Mouse (Mus musculus): ENCODE results near the gene Nipal3. TPM values are rescaled to one million over a fixed set of nuclear protein-coding genes. Genes with fewer than 3 reads are reported as not detected.

Nipal3 gene
- total RNA-seq (2014; fragmentation: Nextera tagmentation), result 12.1 and 13.9 TPM in 2 replicates
- total RNA-seq (2017), result 9.8 and 15.1 TPM in 2 replicates
- 13.7 and 27.7 TPM in 2 replicates for polyA plus RNA-seq (2012)

DNA sequence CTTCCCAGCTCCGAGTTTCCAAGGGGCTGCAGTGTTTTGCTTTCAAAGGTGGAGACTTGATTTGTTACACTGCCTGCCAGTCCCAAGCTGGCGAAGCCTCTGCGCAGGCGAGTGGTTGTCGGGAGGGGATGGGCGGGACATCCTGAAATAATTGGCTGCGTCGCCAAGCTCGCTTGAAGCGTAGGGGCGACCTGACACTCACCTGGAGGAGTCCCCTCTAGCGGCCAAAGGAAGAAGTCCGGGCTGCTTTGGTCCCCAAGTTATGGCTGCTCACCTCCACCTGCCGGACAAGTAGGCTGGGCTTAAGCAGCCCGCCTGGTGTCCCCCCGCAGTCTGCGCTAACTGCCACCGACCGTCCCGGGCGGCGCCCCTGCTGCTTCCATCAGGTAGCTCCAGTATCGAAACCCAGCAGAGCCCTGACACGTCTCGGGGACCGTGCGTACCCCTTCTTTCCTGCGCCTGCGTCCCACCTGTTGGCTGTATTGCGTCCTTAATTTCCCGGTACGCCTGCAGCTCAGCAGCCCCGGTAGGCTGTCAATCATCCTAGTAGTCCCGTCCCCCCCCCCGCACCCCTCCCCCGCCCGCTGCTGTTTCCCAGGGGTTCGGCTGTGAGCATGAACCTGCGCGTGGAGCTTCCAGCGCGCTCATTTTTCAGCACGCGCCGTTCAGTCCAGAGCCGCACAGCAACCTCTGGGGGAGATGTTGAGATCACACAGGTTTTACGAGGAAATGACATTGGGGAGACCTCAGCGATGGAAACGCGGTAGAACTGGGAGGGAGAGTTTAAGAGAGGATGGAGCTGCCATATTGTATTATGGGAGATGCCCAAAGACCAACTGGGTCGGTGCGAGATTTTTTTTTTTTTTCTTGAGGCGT, at the start of gene Nipal3, which contains the start of gene Stpg1:
Gene Nipal3 (minus strand): TSS at position 518 of the 876 bp plus-strand sequence.
Gene Stpg1 (plus strand): TSS at position 270 of the 876 bp plus-strand sequence.
- Histone ChIP-seq H3K9me3 (replicated peaks) (no peaks in the 10 kb centered on the region), H3K4me1 (ENCODE audit: insufficient read depth, low read depth, low read length) (peaks cover 21% of the 10 kb centered on the region), H3K27me3 (ENCODE audit: insufficient read depth, low read length) (peaks cover 17% of the 10 kb centered on the region), H3K36me3 (replicated peaks) (peaks cover 26% of the 10 kb centered on the region), H3K4me3 (ENCODE audit: low read depth, low read length) (peak within 1 kb of the TSS; percentile 88)
- peak; percentile 88 for ATAC-seq (ENCODE audit: extremely low read depth, insufficient number of reproducible peaks, low FRiP score, poor library complexity, severe bottlenecking)
- DNase-seq (ENCODE audit: low spot score), result peak; percentile 93
- TF ChIP-seq TAL1 (conservative IDR thresholded peaks at IDR 0.05; ENCODE audit: low read depth, low read length) (no peak), CTCF (IDR thresholded peaks at IDR 0.05; ENCODE audit: low read depth, low read length) (peak; percentile 21; the same call in 1 of the 2 replicates)

DNA sequence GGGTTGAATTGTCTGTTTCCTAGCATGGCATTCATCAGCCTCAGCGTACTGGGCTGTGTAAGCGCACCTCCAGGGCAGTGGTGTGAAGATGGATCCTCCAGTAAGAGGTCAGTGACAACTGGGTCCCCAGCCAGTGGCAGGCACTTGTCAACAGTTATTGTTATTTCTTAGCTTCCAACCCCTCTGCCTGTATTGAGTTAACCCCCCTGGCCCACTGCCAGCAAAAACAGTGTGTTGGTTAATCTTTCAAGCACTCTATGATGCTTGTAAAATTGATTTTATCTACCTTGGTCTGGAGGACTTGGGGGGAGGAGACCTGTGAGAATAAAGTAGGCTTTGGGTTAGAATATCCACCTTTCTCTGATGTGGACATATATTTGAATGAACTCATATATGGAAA, 49.4 kb upstream of the Nipal3 start:
- H3K27me3 ChIP-seq (ENCODE audit: insufficient read depth, low read length), result peaks cover 23% of the 10 kb centered on the region
- H3K4me1 ChIP-seq (ENCODE audit: insufficient read depth, low read depth, low read length), result peaks cover 10% of the 10 kb centered on the region
- no peaks in the 10 kb centered on the region for H3K9me3 ChIP-seq (replicated peaks)
- DNase-seq (ENCODE audit: low spot score) (no peak), ATAC-seq (ENCODE audit: extremely low read depth, insufficient number of reproducible peaks, low FRiP score, poor library complexity, severe bottlenecking) (no peak)
- TF ChIP-seq GATA1 (IDR thresholded peaks at IDR 0.05; ENCODE audit: borderline replicate concordance, low read length) (no peak), GATA2 (IDR thresholded peaks at IDR 0.05; ENCODE audit: borderline replicate concordance, low read depth, low read length) (no peak), TAL1 (conservative IDR thresholded peaks at IDR 0.05; ENCODE audit: low read depth, low read length) (no peak)
- no peaks in the 10 kb centered on the region for H3K36me3 ChIP-seq (replicated peaks)
- no peak overlapping the region for H3K4me3 ChIP-seq (ENCODE audit: low read depth, low read length)

DNA sequence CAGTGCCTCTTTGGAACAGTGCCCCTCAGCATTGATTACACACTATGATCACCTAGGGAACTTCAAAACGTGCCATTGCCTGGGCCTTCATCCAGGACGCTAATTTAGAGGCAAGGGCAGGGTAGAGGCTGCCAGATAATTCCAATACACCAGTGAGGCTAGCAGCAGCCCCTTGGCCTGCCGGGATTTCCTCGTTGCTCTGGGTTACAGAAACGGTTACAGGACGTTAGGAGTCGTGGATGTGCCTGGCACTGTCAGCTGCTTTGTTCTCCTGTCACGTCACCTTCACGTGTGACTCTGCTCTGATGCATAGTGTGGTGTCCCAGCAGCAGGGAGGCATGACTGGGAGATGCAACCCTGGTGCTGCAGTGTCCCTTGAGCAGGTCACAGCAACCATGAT, 45.2 kb upstream of the Nipal3 start:
- Histone ChIP-seq H3K4me1 (ENCODE audit: insufficient read depth, low read depth, low read length) (peaks cover 6% of the 10 kb centered on the region), H3K9me3 (replicated peaks) (no peaks in the 10 kb centered on the region), H3K4me3 (ENCODE audit: low read depth, low read length) (no peak overlapping the region), H3K36me3 (replicated peaks) (no peaks in the 10 kb centered on the region), H3K27me3 (ENCODE audit: insufficient read depth, low read length) (peaks cover 21% of the 10 kb centered on the region)
- TF ChIP-seq CTCF (IDR thresholded peaks at IDR 0.05; ENCODE audit: low read depth, low read length) (no peak), TAL1 (conservative IDR thresholded peaks at IDR 0.05; ENCODE audit: low read depth, low read length) (no peak), GATA1 (IDR thresholded peaks at IDR 0.05; ENCODE audit: borderline replicate concordance, low read length) (no peak), POLR2AphosphoS5 (IDR thresholded peaks at IDR 0.05; ENCODE audit: insufficient replicate concordance, low read depth, low read length) (no peak), GATA2 (IDR thresholded peaks at IDR 0.05; ENCODE audit: borderline replicate concordance, low read depth, low read length) (no peak)
- DNase-seq (ENCODE audit: low spot score) (no peak), ATAC-seq (ENCODE audit: extremely low read depth, insufficient number of reproducible peaks, low FRiP score, poor library complexity, severe bottlenecking) (no peak)

DNA sequence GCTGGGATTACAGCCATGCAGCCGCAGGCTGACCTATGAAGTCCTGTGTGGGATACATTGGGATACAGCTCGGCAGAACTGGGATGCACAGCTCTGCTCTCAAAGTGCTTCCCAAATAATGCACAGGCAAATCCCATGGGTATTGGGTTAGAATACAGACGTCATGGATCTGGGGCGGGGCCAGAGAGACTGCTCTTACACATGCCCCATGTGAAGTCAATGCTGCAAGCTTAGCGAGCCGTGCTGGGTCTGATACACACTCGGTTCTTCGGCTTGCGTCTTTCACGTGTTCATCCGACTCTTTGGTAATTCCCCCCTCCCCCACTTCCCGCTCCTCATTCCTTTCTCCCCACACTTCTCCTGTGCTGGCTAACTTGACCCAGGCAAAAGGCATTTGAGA, 44.2 kb upstream of the Nipal3 start:
- Histone ChIP-seq H3K27me3 (ENCODE audit: insufficient read depth, low read length) (peaks cover 15% of the 10 kb centered on the region), H3K4me3 (ENCODE audit: low read depth, low read length) (no peak overlapping the region), H3K9me3 (replicated peaks) (no peaks in the 10 kb centered on the region), H3K36me3 (replicated peaks) (no peaks in the 10 kb centered on the region), H3K4me1 (ENCODE audit: insufficient read depth, low read depth, low read length) (no peaks in the 10 kb centered on the region)
- no peak for TF ChIP-seq GATA2 (IDR thresholded peaks at IDR 0.05; ENCODE audit: borderline replicate concordance, low read depth, low read length)
- no peak for TF ChIP-seq POLR2AphosphoS5 (IDR thresholded peaks at IDR 0.05; ENCODE audit: insufficient replicate concordance, low read depth, low read length)
- no peak for TF ChIP-seq CTCF (IDR thresholded peaks at IDR 0.05; ENCODE audit: low read depth, low read length)
- no peak for TF ChIP-seq GATA1 (IDR thresholded peaks at IDR 0.05; ENCODE audit: borderline replicate concordance, low read length)
- no peak for TF ChIP-seq TAL1 (conservative IDR thresholded peaks at IDR 0.05; ENCODE audit: low read depth, low read length)
- DNase-seq (ENCODE audit: low spot score) (no peak), ATAC-seq (ENCODE audit: extremely low read depth, insufficient number of reproducible peaks, low FRiP score, poor library complexity, severe bottlenecking) (no peak)

DNA sequence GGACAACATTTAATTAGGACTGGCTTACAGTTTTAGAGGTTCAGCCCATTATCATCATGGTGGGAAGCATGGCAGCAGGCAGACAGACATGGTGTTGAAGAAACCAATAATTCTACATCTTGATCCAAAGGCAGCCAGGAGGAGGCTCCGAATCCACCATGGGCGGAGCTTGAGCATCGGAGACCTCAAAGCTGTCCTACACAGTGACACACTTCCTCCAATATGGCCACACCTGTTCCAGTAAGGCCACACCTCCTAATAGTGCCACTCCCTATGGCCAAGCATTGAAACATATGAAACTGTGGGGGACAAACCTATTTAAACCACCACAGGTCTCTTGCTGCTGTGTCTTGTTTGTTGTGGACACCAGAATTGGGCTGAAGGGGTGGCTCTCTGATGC, 40.2 kb upstream of the Nipal3 start:
- TF ChIP-seq POLR2AphosphoS5 (IDR thresholded peaks at IDR 0.05; ENCODE audit: insufficient replicate concordance, low read depth, low read length) (no peak), TAL1 (conservative IDR thresholded peaks at IDR 0.05; ENCODE audit: low read depth, low read length) (no peak), CTCF (IDR thresholded peaks at IDR 0.05; ENCODE audit: low read depth, low read length) (no peak), GATA2 (IDR thresholded peaks at IDR 0.05; ENCODE audit: borderline replicate concordance, low read depth, low read length) (no peak), GATA1 (IDR thresholded peaks at IDR 0.05; ENCODE audit: borderline replicate concordance, low read length) (no peak)
- H3K27me3 ChIP-seq (ENCODE audit: insufficient read depth, low read length), result peaks cover 10% of the 10 kb centered on the region; the same call in 1 of the 2 replicates
- ATAC-seq (ENCODE audit: extremely low read depth, insufficient number of reproducible peaks, low FRiP score, poor library complexity, severe bottlenecking), result no peak

DNA sequence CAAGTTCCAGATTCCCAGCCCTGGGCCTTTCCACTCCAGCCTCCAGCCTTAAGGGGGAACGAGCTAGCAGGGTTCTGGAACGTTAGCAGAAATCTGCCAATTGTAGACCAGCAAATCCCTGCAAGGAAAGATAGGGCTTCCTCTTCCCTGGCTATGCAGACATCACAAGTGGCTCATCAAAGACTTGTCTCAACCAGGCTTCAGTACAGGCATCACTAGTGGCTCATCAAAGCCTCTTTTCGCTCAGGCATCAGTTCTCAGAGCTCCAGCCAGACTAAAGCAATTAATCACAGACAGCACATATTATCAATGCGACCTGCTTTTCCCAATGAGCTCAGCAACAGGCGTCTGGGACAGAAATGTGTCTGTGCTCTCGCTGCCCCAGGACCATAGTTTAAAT, 38.2 kb upstream of the Nipal3 start:
- Histone ChIP-seq H3K4me3 (ENCODE audit: low read depth, low read length) (no peak overlapping the region), H3K27me3 (ENCODE audit: insufficient read depth, low read length) (peaks cover 7% of the 10 kb centered on the region; the same call in 1 of the 2 replicates)
- no peak for DNase-seq (ENCODE audit: low spot score)

More for the DNA sequence above, 40.2 kb upstream of the Nipal3 start:
- peaks cover 7% of the 10 kb centered on the region for H3K9me3 ChIP-seq (replicated peaks)
- H3K4me3 ChIP-seq (ENCODE audit: low read depth, low read length), result no peak overlapping the region
- no peaks in the 10 kb centered on the region for H3K4me1 ChIP-seq (ENCODE audit: insufficient read depth, low read depth, low read length)
- DNase-seq (ENCODE audit: low spot score), result no peak
- no peaks in the 10 kb centered on the region for H3K36me3 ChIP-seq (replicated peaks)

More for the DNA sequence above, 38.2 kb upstream of the Nipal3 start:
- H3K9me3 ChIP-seq (replicated peaks), result peaks cover 7% of the 10 kb centered on the region
- no peak for TF ChIP-seq GATA2 (IDR thresholded peaks at IDR 0.05; ENCODE audit: borderline replicate concordance, low read depth, low read length)
- no peaks in the 10 kb centered on the region for H3K4me1 ChIP-seq (ENCODE audit: insufficient read depth, low read depth, low read length)
- H3K36me3 ChIP-seq (replicated peaks), result no peaks in the 10 kb centered on the region
- ATAC-seq (ENCODE audit: extremely low read depth, insufficient number of reproducible peaks, low FRiP score, poor library complexity, severe bottlenecking), result no peak
